Mouse (Mus musculus): ENCODE measurements around the gene Shank2. TPM values are rescaled to one million over a fixed set of nuclear protein-coding genes. Genes with fewer than 3 reads are reported as not detected.

The Shank2 gene
- polyA plus RNA-seq, 3 experiments from 2014 or later: not detected

DNA sequence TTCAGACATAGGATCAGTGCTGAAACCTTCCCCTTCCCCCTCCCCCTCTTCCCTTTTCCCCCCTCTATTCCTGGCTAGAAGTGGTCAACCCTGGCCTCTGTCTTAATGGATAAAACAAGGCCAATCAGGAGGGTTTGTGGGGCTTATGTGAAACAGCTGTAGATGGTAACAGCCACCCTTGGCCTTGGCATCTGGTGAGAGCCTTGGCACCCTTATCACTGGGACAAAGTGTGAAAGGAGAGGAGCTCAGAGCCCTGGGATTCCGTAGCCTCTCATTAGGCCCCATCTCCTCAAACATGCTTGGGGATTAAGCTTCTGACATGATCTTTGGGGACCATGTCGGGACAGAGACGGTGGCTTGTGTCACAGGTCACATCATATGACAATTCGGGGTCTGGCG is 106.4 kb downstream of the Shank2 start:
- ATAC-seq: no peak

DNA sequence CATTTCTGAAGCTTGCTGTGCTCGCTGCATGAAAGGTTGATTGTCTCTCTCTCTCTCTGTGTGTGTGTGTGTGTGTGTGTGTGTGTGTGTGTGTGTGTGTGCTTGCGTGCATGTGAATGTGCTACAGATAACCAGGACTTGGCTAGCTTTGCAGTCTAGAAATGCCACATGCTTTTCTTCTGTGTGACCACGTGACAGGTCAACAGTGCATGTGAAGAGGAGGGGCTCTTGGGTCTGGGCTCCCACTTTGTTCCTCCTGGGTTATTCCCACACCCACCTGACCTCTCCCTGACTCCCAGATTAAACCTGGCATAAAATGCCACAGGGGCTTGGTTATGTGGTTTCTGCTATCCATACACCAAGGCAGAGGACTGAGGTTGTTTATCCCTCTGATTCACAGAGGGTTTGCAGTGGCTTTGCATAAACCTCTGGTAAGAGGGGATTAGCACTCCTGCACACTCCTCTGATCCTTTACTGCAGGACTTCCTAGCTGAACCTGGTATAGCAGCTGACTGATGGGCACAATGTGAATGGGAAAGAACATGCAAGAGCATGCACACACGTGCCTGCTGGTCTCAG is 109.4 kb downstream of the Shank2 start:
- ATAC-seq: no peak

- no peak for ATAC-seq
Observed at GRCm38 (mm10) chr7:144111981-144112380, 110.3 kb downstream of the Shank2 start.

DNA sequence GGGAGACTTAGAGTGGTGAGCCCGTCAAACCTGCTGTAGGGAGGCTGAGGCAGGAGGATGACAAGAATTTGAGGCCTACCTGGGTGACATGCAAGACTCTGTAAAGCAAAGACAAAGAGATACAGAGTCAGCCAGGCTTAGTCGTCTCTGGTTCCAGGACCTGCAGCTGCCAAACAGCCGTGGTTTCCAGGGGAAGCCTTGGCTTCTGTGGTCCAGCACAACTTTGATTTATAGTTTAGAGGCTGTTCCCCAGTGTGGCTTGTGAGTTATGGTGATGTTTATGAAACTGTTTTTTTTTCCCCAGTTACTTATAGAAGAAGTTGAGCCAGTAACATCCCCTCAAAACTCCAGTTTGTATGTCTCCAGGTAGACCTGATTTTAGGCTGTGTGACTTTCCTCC is 112.5 kb downstream of the Shank2 start:
- no peak for ATAC-seq

DNA sequence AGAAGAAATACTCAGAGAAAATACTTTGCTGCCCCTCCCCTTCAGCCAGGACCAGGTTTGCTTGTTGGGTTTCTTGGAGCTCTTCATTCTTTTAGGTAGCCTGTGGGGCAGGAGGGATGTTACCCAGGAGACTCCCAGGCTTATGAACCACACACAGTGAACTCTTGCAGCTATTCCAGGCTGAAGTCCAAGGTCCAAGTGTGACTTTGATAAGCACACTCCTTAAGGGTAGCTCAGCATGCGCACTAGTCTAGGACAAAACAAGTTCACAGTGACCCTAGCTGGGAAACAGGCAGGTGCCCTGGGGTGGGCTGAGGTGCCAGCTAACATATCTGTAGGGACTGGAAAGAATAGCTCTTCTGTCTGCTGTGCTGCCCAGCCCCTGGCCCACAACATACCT is 117.8 kb downstream of the Shank2 start:
- no peak for ATAC-seq

DNA sequence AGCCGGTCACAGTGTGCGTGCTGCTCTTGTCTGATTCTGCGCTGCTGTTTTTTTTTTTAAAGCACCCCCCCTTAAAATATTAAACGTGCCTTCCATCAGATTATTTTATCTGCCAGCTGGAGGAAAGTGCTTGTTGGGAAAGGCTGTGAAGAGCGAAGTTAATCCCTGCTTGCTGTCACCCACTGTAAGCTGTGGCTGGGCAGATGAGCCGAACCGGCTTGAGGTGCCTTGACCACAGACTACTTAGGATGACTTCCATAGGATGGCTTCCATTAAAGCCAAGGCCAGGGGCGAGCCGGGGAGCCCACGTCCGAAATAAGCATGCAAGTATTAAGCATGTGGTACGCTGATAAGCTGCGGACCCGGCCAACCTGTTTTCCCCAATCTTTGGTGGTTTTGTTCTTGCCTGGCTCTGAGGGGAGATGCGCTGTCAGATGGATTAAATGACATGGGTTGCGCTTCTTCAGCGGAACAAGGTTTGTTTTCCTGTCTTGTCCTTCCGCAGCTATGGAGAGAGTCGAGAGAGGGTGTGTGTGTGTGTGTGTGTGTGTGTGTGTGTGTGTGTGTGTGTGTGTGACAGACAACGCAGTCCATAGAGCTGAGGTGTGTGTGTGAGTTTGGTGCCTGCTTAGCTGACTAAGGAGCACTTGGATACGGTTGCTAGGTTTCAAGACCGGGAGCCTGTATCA is 131.1 kb downstream of the Shank2 start:
- no peak for ATAC-seq

GRCm38 (mm10) chr7:144133388-144133998 is 131.8 kb downstream of the Shank2 start:
- no peak for ATAC-seq

DNA sequence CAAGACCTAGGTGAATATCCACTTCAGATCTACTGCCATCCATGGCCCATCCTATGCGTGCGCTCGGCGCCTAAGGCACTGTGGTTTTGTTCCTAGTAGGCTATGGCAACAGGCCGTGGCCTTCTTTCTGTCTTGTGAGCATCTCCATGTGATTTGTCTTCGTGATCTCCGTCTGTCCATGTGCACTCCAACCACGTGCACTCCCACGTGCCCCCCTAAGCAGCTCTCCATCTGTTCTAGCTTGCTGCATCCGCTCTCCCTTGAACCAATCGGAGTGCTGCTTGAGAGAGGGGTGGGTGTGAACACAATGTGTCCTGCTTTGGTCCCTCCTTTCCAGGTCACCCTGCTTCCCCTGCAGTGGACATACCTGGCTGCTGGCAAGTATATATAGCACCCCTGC is 133.0 kb downstream of the Shank2 start:
- no peak for ATAC-seq

- no peak for ATAC-seq
Observed at GRCm38 (mm10) chr7:144137827-144138226, 136.1 kb downstream of the Shank2 start.

DNA sequence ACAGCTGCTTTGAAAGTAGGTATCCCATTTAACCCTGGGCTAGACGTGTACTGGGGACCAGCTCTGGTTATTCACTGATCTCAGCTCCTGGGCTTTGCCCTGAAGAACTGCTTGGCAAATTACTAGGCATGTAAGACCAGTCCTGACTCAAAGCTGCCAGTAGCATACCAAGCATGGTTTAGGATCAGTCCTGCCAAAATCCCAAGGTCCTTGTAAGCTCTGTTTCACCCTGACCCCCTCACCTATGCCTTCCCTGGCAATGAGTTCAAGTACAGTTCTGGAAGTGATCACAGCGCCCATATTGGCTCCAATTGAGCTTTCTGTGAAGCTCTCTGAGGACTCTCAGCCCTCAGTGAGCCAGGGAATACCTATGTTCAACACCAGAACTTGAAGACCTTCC is 136.7 kb downstream of the Shank2 start:
- ATAC-seq: no peak

DNA sequence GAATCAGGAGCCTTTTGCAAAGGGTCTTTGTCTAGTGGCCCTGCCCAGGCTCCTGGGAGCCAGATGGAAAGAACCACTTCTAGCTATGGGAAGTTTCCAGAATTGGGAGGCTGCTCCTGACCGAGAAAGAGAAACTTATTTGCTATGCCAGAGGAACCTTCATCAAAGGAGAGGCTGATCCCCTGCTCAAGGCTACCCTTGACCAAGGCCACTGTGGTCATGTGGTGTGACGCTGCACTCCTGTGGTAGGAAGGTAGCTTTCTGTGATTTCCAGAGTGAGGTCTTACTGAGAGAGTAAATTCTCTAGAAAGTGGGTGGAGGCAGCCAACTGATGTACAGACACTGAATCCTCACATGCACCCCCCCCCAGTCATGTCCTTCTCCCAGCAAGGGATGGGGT is 138.0 kb downstream of the Shank2 start:
- no peak for ATAC-seq

DNA sequence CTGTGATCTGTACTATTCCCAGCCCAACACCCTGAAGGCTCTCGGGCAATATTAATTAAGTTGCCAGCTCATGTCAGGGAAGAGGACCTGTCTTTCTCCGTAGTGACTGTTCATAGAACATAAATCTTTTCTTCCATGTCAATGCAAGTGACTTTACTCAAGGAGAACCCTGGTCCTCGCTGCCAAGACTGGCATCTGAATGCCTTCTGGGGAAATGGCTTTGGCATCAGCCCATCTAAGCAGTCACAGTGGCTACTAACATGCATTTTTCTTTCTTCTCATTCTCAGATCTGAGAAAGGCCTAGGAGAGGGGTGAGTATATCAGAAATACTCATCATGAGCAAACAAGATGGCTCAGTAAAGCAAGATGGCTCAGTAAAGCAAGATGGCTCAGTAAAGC is 138.7 kb downstream of the Shank2 start:
- ATAC-seq: no peak

DNA sequence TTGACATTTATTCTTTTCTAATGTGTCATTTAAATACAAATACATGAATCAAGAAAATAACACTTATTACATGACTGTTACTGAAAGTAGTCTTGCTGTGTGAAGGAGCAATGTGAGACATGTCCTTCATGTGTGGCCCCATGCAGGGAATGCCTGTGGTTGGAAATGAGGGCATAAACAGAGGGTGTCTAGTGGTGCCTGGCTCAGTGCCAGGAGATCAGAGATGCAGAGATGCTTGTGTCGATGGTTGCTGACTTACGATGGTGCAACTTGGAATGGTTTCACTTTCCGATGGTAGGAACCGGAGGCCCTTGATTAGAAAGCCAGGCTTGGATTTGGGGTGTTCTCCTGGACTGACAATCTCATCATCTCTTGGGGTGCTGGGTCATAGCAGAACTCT is 140.3 kb downstream of the Shank2 start:
- ATAC-seq: no peak

DNA sequence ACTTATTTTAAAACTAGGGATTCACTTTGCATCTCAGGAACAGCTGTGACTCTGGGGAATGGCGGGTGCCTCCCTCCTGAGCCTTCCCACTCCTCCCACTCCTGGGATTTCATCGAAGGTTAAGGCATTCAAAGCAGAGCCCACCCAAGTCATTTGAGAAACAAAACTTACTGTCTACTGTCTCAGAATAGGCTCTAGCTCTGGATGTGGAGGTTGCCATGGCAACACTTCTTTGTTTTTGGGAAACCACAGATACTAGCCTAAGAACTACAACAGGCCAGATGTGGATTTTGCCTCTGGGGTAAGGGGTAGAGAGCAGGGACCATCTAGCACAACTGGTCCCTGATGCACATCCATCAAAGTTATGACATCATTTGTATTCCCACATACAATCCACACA is 142.2 kb downstream of the Shank2 start:
- no peak for ATAC-seq

DNA sequence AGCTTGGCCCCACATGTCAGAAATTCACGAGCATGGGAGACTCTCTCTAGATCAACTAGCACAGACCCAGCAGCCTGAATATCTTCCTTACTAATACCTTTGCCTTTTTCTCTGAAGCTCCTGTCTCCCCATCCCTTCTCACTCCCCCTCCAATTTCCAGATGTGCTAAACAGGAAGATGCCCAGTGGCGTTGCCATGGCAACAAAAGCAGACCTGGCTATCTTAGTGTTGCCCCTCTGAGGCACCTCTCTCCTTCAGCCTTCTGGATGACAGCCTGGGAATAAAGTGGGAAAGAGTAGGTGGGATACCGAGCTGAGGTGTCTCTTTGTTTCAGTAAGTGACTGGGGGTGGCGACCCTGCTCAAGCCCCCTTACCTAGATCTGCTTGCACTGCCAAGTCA is 146.4 kb downstream of the Shank2 start:
- no peak for ATAC-seq

DNA sequence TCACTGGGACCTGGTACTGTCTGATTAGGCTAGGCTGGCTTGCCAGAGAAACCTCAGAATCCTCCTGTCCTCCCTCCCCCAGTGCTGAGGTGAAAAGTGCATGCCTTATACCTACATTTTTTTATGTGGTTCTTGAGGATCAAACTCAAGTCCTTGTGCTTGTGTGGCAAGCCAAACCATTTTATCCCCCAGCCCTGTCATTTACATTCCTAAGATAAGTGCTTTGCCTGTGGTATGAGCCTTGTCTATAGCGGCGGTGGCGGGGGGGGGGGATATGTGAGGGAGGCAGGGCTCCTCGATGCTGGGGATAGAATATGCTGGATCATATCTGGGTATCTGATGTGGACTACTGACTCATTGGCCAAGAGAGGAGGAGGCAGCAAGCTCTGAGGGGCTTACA is 151.4 kb downstream of the Shank2 start:
- ATAC-seq: no peak

- ATAC-seq: no peak
Observed at GRCm38 (mm10) chr7:144153682-144154081, 152.0 kb downstream of the Shank2 start.

DNA sequence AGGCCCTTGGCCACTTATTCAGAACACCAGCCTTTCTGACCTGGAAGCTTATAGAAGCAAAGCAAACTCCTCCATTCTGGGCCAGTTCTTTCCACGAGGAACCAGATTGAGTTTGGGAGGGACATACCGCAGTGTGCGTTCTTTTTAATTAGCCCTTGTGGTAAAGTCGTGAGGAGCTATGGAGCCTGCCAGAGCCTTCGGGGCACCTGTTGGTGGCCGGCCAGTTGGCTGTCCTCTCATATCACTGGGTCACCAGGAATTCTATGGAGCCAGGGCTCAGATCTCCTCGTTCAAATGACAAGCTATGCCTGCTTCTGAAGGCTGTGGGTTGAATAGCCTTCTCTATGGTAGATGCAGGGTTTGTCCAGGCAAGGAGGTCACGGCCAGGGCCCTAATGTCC is 156.2 kb downstream of the Shank2 start:
- no peak for ATAC-seq

DNA sequence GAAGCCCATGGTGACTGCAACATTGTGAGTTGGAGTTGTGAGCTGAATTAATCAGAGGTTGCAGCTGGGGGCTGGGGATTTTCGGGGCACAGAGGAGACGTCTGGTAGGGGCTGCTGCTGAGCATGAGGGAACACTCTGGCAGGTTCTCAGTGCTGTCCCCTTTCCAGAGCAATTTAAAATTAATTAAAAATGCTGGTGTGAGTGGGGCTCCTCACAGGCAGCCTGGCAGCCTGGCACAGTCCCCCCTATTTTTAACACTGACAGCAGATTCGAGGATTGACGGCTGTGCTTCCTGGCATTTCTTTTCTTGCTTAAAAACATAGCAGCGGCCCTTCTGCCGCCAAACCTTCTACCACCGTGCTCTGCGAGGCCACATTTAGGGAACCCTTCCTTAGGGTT is 157.8 kb downstream of the Shank2 start:
- no peak for ATAC-seq

GRCm38 (mm10) chr7:144160066-144160465 is 158.3 kb downstream of the Shank2 start:
- ATAC-seq: no peak

GRCm38 (mm10) chr7:144160646-144161249 is 159.0 kb downstream of the Shank2 start:
- ATAC-seq: no peak

- ATAC-seq: no peak
Observed at GRCm38 (mm10) chr7:144170272-144170671, 168.5 kb downstream of the Shank2 start.

- ATAC-seq: no peak
Observed at GRCm38 (mm10) chr7:144170686-144171085, 169.0 kb downstream of the Shank2 start.

DNA sequence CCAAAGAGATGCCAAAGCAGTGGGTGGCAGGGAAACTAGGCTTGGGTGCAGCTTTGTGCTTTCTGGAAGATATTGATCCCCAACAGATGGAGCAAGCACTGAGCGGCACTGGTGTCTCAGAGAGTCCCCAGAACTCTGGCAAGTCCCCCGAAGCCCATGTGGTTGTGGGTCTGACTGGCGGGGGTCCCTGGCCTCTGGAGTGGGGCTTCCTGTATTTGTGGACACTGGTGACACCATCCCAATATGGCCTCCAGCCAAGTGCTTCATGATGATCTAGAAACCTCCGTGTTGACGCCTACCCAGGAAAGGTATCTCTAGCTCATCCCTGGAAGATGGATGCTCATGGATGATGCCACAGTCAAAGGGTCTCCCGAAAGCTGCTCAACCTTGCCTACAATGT is 172.1 kb downstream of the Shank2 start:
- ATAC-seq: no peak

Data from inflammation-experienced regulatory T-cells, adult 6 months (primary cell).